Mouse (Mus musculus) embryonic fibroblast, embryonic 13.5 days (primary cell): ENCODE results near the gene Brms1l. TPM values are rescaled to one million over a fixed set of nuclear protein-coding genes. Genes with fewer than 3 reads are reported as not detected.

ENCODE experiments used
- H3K27ac ChIP-seq: 2 replicates; pipeline ENCODE4 v1.5.1; 2012; ENCODE audit warnings: low read length, control low read depth, inconsistent platforms; ENCODE audit not compliant: insufficient read depth
- H3K4me1 ChIP-seq: 2 replicates; pipeline ENCODE4 v1.6.1; 2011; ENCODE audit warnings: low read length; ENCODE audit not compliant: control insufficient read depth, insufficient read depth
- H3K4me3 ChIP-seq: 2 replicates; pipeline ENCODE4 v1.5.1; 2011; ENCODE audit warnings: mild to moderate bottlenecking, control low read depth, low read length; ENCODE audit not compliant: insufficient read depth
- CTCF ChIP-seq: IDR thresholded peaks from 2 replicates; pipeline ENCODE4 v1.5.1; 2011; ENCODE audit warnings: mild to moderate bottlenecking, control low read depth, low read length, moderate library complexity, borderline replicate concordance; ENCODE audit not compliant: insufficient read depth
- POLR2A ChIP-seq: IDR thresholded peaks from 2 replicates; pipeline ENCODE4 v1.6.1; 2011; ENCODE audit warnings: low read depth, mild to moderate bottlenecking, control low read depth, low read length, moderate library complexity
- polyA plus RNA-seq: library from polyadenylated mRNA; stranded (reverse); fragments of >200 nt; gene quantifications from 2 replicates; pipeline ENCODE4 v1.2.4, GENCODE M21; 2011; ENCODE audit warnings: low read depth; ENCODE audit not compliant: missing spikeins, insufficient read length

The Brms1l gene
- polyA plus RNA-seq, 1 experiment = 55.8 TPM

GRCm38 (mm10) chr12:55917020-55917419 lies 80.9 kb downstream of the Brms1l start:
- H3K4me1 ChIP-seq = no peaks in the 10 kb centered on the region
- H3K4me3 ChIP-seq = no peak overlapping the region
- TF ChIP-seq CTCF (no peak), POLR2A (no peak)
- H3K27ac ChIP-seq = no peak overlapping the region

Other genes with a start within 250 kb of the Brms1l start
- not detected in 2 replicates for gene Insm2, start 236.9 kb upstream of the Brms1l start, polyA plus RNA-seq
- gene Ralgapa1, start 15.2 kb upstream of the Brms1l start, polyA plus RNA-seq = 32.3 and 32.4 TPM in 2 replicates